ENCODE assay signal across 21 mouse cellular contexts in genomic region chr4:74076727-74077126, GRCm38 (mm10).
DNase-seq lines count a peak whose midpoint lies in the region; ATAC-seq lines count a peak whose summit lies in the region.
"Had no signal": no experiment of that assay in that cellular context is flagged by ENCODE, and none has a peak within 500 bp of the region (broad histone marks: within the 10 kb centered on the region; RNA-seq: fewer than 3 reads in every experiment).

No protein-coding gene starts in this region.

- 43% methylated on average over 2 of the region's 2 CpGs for WGBS in midbrain, embryonic 14.5 days
- WGBS in midbrain, embryonic 16.5 days: 29% methylated on average over 2 of the region's 2 CpGs

- no peaks in the 10 kb centered on the region for H3K36me3 ChIP-seq in midbrain, embryonic 14.5 days (ENCODE audit: control insufficient read depth, insufficient read depth, low read length)
- H3K36me3 ChIP-seq in midbrain, embryonic 16.5 days (ENCODE audit: control insufficient read depth, insufficient read depth, low read length): no peaks in the 10 kb centered on the region; the same call in 1 of the 2 replicates
- H3K36me3 ChIP-seq: forebrain, embryonic 10.5 days; heart, embryonic 15.5 days; kidney, embryonic 15.5 days; limb, embryonic 13.5 days; midbrain, embryonic 12.5 days had no signal

- H3K9ac ChIP-seq in midbrain, embryonic 14.5 days (replicated peaks; ENCODE audit: low read length): no peak overlapping the region
- H3K9ac ChIP-seq in midbrain, embryonic 16.5 days (ENCODE audit: low read depth, low read length): no peak overlapping the region
- H3K9ac ChIP-seq: heart, embryonic 15.5 days; kidney, embryonic 15.5 days; limb, embryonic 13.5 days; liver, embryonic 14.5 days; midbrain, embryonic 12.5 days had no signal

- ATAC-seq in midbrain, embryonic 14.5 days (ENCODE audit: low FRiP score, low TSS enrichment): no peak
- ATAC-seq in midbrain, embryonic 16.5 days: no peak
- ATAC-seq: intestine, embryonic 16.5 days had no signal

- no peaks in the 10 kb centered on the region for H3K27me3 ChIP-seq in midbrain, embryonic 14.5 days (ENCODE audit: control insufficient read depth, insufficient read depth, low read length)
- H3K27me3 ChIP-seq in midbrain, embryonic 16.5 days (ENCODE audit: control insufficient read depth, insufficient read depth, low read depth, low read length): no peaks in the 10 kb centered on the region
- H3K27me3 ChIP-seq: heart, embryonic 15.5 days; kidney, embryonic 15.5 days; limb, embryonic 13.5 days; midbrain, embryonic 12.5 days had no signal

- no peak overlapping the region for H3K27ac ChIP-seq in midbrain, embryonic 14.5 days (replicated peaks; ENCODE audit: low read depth, low read length)
- no peak overlapping the region for H3K27ac ChIP-seq in midbrain, embryonic 16.5 days (ENCODE audit: low read length)
- H3K27ac ChIP-seq: forebrain, embryonic 10.5 days; heart, adult 2 months; heart, embryonic 15.5 days; kidney, embryonic 15.5 days; limb, embryonic 13.5 days; liver, embryonic 14.5 days; midbrain, embryonic 12.5 days had no signal

- H3K9me3 ChIP-seq in midbrain, embryonic 14.5 days (ENCODE audit: control insufficient read depth, low read length): no peaks in the 10 kb centered on the region
- H3K9me3 ChIP-seq in midbrain, embryonic 16.5 days (replicated peaks; ENCODE audit: control insufficient read depth, low read length, poor library complexity, severe bottlenecking): no peaks in the 10 kb centered on the region
- H3K9me3 ChIP-seq: forebrain, embryonic 10.5 days; heart, embryonic 15.5 days; kidney, embryonic 15.5 days; limb, embryonic 13.5 days; midbrain, embryonic 12.5 days had no signal

- no peaks in the 10 kb centered on the region for H3K4me1 ChIP-seq in midbrain, embryonic 14.5 days (ENCODE audit: control insufficient read depth, insufficient read depth, low read length)
- H3K4me1 ChIP-seq in midbrain, embryonic 16.5 days (ENCODE audit: control insufficient read depth, insufficient read depth, low read length): no peaks in the 10 kb centered on the region
- H3K4me1 ChIP-seq: forebrain, embryonic 10.5 days; heart, embryonic 15.5 days; kidney, embryonic 15.5 days; limb, embryonic 13.5 days; midbrain, embryonic 12.5 days had no signal

- peak; percentile 17 for DNase-seq in midbrain, embryonic 14.5 days
- peak; percentile 27 for DNase-seq in cerebellum, adult 11-12 months
- peak; percentile 41 for DNase-seq in cerebellum, adult 9-11 months
- peak; percentile 9 for DNase-seq in retina, embryonic 14.5 days (ENCODE audit: low spot score)
- no peak for DNase-seq in urinary bladder, postnatal 10 days (ENCODE audit: low spot score)
- no peak for DNase-seq in urinary bladder, postnatal 14 days (ENCODE audit: low spot score)
- no peak for DNase-seq in gastrocnemius, postnatal 10 days
- DNase-seq: adrenal gland, adult 8-10 months; gastrocnemius, postnatal 14 days; heart, adult 2 months; heart, postnatal 4 days; kidney, postnatal 4 days; thymus, postnatal 36 days had no signal

- no peak overlapping the region for H3K4me2 ChIP-seq in midbrain, embryonic 14.5 days (ENCODE audit: low read length)
- H3K4me2 ChIP-seq in midbrain, embryonic 16.5 days (ENCODE audit: low read length): no peak overlapping the region
- H3K4me2 ChIP-seq: heart, embryonic 15.5 days; kidney, embryonic 15.5 days; limb, embryonic 13.5 days; midbrain, embryonic 12.5 days had no signal

- H3K4me3 ChIP-seq in midbrain, embryonic 14.5 days (replicated peaks; ENCODE audit: low read depth, low read length): no peak overlapping the region
- no peak overlapping the region for H3K4me3 ChIP-seq in midbrain, embryonic 16.5 days (ENCODE audit: low read depth, low read length)
- H3K4me3 ChIP-seq: forebrain, embryonic 10.5 days; heart, adult 2 months; heart, embryonic 15.5 days; kidney, embryonic 15.5 days; limb, embryonic 13.5 days; midbrain, embryonic 12.5 days had no signal

Comparison
In these comparisons a context has a peak if more than half of its experiments do, and no peak if none do; other contexts are left out.
1. DNase-seq: peak in midbrain, embryonic 14.5 days (single experiment), cerebellum, adult 11-12 months (single experiment), cerebellum, adult 9-11 months (single experiment) and retina, embryonic 14.5 days (single experiment); none in urinary bladder, postnatal 10 days (single experiment), urinary bladder, postnatal 14 days (single experiment) and gastrocnemius, postnatal 10 days (single experiment).